Mouse (Mus musculus) hematopoietic stem cell, adult 5-6 weeks (primary cell): Measurements from ENCODE around the gene Angptl7. TPM values are rescaled to one million over a fixed set of nuclear protein-coding genes. Genes with fewer than 3 reads are reported as not detected.
A peak's percentile ranks its signal among the peaks of the same experiment; 100 is the strongest.

ENCODE experiments used
- ATAC-seq, 2 experiments: fragments of 125-278 bp in 1 of 2; replicated peaks in 1 of 2; 2 replicates each; pipeline ENCODE4 v1.8.0; 2016 to 2017; ENCODE audit warnings: inconsistent platforms in 2 of 2, mild to moderate bottlenecking in 2 of 2, moderate number of reproducible peaks in 2 of 2, low read depth in 1 of 2, moderate TSS enrichment in 1 of 2; ENCODE audit not compliant: low FRiP score in 2 of 2, poor library complexity in 2 of 2, severe bottlenecking in 2 of 2, insufficient read depth in 1 of 2, low TSS enrichment in 1 of 2
- total RNA-seq: library from RNA; stranded (forward); fragments of 172-1452, 232-1000 nt; gene quantifications from 2 replicates; pipeline ENCODE4 v1.2.3, GENCODE M21; 2017

The Angptl7 gene
- not detected in 2 replicates for total RNA-seq

DNA sequence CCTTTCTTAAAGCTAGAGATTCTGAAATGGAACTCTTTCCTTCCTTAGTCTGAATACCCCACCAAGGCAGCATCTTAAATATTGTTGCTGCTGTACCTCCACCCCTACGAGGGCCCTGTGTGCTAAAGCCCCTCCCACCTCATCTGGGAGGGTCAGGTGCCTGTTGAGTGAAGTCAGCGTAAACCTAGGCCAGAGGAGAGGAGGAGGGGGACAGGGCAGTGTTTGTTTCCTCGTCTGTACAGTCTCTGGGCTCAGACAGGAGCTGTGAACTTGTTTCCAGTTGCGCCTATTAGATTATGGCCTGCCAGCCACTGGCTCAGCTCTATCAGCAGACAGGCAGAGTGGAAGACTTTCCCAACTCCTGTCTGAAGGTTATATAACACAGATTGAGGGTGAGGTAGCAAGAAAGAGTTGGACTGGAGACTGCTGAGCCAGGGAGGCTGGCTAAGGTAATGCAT is at the start of gene Angptl7:
Gene Angptl7, minus strand, starts transcription at position 51 of the 458 bp plus-strand sequence.
- no peak for ATAC-seq

DNA sequence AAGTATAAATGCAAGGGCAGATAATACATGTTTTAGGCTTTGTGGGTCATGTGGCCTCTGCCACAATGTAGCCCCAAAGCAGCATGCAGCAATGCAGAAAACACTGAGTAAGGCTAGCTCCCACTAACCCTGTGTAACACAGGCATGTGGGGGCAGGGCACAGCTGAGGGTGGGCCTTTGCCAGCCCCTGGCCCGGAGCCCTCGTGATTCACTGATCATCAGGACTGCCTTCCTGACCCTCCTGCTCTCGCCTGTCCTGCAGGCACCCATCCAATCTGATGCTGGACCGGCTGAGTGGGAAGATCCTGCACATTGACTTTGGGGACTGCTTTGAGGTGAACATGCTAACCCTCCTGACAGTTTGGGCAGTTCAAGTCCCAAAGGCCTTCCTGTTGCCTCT is 48.8 kb upstream of the Angptl7 start:
- no peak for ATAC-seq

DNA sequence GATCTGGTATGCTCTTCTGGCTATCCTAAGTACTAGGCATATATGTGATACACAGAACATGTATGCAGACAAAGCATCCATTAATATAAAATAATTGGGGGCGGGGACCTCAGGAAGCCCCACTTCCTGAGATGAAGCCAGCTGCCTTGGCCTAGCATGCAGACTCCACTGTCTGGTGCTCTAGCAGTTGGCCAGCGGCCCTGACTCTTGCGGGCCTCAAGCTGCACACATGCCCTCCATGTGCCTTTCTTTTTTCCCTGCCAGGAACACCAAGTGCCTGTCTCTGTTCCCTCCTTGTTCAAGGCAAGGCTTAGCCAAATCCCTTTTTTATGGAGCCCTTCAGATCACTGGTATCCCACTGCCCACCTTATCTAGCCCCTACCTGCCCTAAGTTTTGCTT is 35.6 kb upstream of the Angptl7 start:
- no peak for ATAC-seq

DNA sequence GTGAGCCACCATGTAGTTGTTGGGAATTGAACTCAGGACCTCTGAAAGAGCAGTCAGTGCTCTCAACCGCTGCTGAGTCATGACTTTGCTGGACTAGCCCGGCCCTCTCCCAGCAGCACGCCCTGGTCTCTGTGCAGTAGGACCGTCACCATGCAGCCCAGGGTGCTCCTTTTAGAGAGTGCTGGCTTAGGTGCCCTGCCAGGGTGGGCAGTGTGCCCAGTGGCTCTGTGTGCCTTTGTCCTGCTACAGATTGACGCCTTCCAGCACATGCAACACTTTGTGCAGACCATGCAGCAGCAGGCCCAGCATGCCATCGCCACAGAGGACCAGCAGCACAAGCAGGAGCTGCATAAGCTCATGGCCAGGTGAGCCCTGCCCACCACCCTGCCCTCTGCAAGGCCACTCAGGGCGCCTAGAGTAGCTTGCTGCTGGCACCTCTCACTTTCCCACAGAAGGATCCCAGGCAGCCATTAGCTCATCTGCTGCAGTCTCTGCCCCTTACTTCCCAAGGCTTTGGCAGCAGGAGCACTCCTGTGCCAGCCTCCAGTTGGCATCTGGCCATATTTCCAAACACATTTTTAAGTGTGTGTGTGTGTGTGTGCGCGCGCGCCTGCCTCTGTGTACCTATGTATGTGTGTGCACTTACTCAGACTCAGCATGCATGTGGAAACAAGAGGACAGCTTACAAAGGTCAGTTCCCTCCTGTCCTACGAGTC is 33.5 kb upstream of the Angptl7 start:
- ATAC-seq, result no peak

DNA sequence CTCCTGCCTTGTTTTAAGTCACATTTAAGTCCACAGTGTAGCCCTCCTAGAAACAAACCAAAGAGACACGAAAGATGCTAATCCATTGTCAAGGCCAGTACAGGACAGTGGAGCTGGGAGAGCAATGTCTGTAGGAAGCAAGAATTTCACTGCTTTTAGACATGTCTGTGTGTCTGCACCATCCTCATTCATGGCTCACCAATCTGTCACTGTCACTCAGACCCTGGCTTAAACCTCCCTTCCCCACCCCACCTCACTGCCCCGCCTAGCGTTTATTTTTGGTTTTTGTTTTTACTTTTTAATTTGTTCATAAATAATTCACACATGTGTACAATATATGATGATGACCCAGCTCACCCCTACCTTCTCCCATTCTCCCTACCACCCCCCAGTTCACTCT is 32.3 kb upstream of the Angptl7 start:
- ATAC-seq, result no peak

GRCm38 (mm10) chr4:148531341-148531740 is 31.1 kb upstream of the Angptl7 start:
- no peak for ATAC-seq

DNA sequence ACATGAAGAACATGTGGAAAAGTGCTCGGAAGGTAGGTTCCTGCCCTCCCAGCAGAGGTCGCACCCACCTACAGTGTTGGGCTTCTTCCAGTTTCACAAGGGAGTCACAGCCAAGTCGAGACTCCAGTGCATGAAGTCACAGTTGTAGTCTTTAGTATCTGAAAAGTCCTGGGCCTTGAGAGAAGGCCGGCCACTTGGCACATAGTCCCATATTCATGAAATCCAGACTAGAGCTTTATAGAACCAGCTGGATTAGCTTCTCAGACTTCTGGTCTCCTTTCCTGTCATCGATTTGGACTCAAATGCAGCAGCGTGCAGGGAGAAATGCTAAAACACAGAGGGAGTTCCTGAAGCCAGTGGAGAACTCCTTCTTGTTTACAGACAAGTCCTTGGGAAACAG is 30.5 kb upstream of the Angptl7 start:
- no peak for ATAC-seq

GRCm38 (mm10) chr4:148530351-148530750 is 30.1 kb upstream of the Angptl7 start:
- no peak for ATAC-seq

GRCm38 (mm10) chr4:148527158-148527910 is 27.1 kb upstream of the Angptl7 start:
- no peak for ATAC-seq

GRCm38 (mm10) chr4:148523538-148523937 is 23.3 kb upstream of the Angptl7 start:
- ATAC-seq, result no peak

DNA sequence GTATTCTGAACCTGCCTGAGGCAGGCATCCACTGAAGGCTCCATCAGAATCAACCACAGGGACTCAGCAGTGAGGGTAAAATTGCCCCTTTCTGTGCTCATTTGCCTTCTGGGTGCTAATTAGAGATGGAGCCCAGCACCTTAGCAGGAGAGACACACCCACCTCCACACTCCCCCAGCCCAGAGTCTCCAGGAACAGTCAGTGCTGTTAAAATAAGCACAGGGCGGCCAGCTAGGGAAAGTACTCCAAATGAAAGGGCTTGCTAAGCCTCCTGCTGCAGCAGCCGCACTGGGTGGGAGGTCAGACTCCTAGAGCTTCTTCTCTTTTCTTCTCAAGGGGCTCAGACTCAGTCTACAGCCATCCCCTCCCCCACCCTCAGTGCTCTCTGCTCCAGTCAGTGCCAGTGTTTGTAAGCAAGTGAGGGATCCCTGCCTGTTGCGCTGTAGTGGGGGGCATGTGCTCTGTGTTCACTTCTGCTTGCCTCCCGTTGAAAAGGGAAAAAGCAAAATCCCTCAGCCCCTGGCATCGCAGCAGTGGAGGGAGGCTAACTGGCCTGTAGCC is 18.1 kb upstream of the Angptl7 start:
- ATAC-seq, result no peak

GRCm38 (mm10) chr4:148517809-148518208 is 17.5 kb upstream of the Angptl7 start:
- no peak for ATAC-seq

DNA sequence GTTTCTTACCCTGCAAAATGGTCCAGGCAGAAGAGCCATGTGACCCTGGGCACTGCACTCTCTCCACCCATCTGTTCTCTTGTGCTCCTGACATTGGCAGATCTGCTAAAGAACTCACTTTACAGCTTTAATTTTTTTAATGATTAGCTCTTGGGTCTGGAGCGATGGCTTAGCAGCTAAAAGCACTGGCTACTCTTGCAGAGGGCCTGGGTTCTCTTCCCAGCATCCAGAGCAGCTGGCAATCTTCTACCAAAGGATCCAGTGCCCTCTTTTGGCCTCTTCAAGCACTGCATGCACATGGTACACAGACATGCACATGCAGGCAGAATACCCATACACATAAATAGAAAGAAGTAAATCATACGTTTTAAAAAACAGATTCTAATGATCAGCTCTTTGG is 15.1 kb upstream of the Angptl7 start:
- ATAC-seq, result no peak

GRCm38 (mm10) chr4:148513021-148513559 is 12.8 kb upstream of the Angptl7 start:
- ATAC-seq, result no peak

GRCm38 (mm10) chr4:148511334-148511733 is 11.1 kb upstream of the Angptl7 start:
- no peak for ATAC-seq

DNA sequence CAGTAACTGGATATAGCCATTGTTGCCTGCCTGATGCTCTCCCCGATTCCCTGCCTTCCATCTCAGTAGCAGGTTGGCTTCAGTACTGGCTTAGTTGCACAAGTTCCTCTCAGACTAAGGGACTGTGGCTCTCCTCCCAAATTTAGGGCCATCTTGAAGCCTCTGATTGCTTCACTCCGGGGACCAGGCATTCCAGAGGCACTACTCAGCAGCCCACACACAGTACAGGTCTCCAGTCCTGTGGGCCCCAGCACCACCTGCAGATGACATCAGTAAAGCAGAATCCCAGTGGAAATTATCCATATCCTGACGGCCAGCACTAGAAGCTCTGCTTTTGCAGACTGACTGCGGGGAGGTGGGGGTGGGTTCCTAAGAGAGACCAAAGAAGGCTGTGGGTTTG is 10.4 kb upstream of the Angptl7 start:
- no peak for ATAC-seq

DNA sequence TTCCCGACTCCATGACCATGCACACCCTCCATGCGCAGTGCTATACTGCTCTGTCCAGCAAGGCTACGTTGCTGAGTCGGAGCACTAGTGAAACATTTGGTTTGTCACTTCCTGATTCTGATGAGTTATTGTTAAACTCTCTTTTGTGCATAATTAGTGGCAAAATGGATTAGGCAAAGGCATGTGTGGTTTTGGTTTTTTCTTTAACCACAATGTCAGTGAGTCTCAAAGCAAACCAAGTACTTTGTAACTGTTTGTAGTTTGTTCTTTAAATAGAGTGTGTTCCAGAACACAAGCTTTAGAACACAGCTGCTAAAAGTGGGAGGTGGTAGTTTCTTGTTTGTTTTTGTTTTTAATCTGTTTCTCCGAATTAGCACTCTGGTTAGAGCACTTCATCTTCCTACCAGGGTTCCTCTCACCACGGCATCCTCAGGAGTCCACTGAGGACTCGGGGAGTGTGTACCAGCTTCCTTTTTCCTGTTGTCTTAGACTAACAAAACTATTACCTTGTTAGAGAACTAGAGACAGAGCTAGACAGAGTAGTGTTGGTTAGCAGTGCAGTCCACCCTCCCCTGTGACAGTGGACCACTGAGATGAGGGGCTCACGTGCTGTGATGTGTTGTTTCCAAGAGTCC is 9.3 kb upstream of the Angptl7 start:
- ATAC-seq, result peak; percentile 68 to 80
